Mouse (Mus musculus) liver, adult 2 months (tissue): Measurements from ENCODE around the gene Kpnb1.

ENCODE experiments used
- CTCF ChIP-seq: fragments of 200-500 bp; IDR thresholded peaks from 2 replicates; pipeline ENCODE4 v1.5.1; 2011; ENCODE audit warnings: low read depth, low read length, control low read depth
- POLR2A ChIP-seq: fragments of 200-500 bp; IDR thresholded peaks from 2 replicates; pipeline ENCODE4 v1.6.1; 2011; ENCODE audit warnings: low read length, control low read depth; ENCODE audit not compliant: insufficient read depth; ENCODE audit errors: extremely low read depth

GRCm38 (mm10) chr11:97186947-97187763 lies 526 bp downstream of the Kpnb1 start:
- TF ChIP-seq CTCF (no peak), POLR2A (0 out of 2 replicates have a peak, but pooled peaks have one; percentile 32)
